Mouse (Mus musculus) monocyte, adult 59 days (primary cell): ENCODE results near the gene Gm45208. TPM values are rescaled to one million over a fixed set of nuclear protein-coding genes. Genes with fewer than 3 reads are reported as not detected.

ENCODE experiments used
- total RNA-seq, 2 experiments: library from RNA; stranded (reverse); gene quantifications; one replicate each; pipeline ENCODE4 v1.2.4; 2023

Gm45208 gene
- not detected for total RNA-seq

GRCm38 (mm10) chrX:7721514-7722281 lies at the start of gene Gm45208:
TSS of gene Gm45208 (plus strand) at chrX:7722245.

GRCm38 (mm10) chrX:7680864-7681263 lies 41.2 kb upstream of the Gm45208 start, which contains the start of gene Magix:
TSS of gene Magix (minus strand) at chrX:7681251.

GRCm38 (mm10) chrX:7696954-7697381 lies 25.1 kb upstream of the Gm45208 start, which contains the start of gene Gpkow:
TSS of gene Gpkow (plus strand) at chrX:7697131.

GRCm38 (mm10) chrX:7714135-7714899 lies 7.7 kb upstream of the Gm45208 start, which contains the start of gene Wdr45:
TSS of gene Wdr45 (plus strand) at chrX:7714333.

GRCm38 (mm10) chrX:7728215-7728921 lies 6.3 kb downstream of the Gm45208 start, which contains the start of gene Praf2:
TSS of gene Praf2 (plus strand) at chrX:7728439.

GRCm38 (mm10) chrX:7750432-7751116 lies 28.5 kb downstream of the Gm45208 start, which contains the start of gene Ccdc120:
TSS of gene Ccdc120 (minus strand) at chrX:7750905.

GRCm38 (mm10) chrX:7762137-7762920 lies 40.3 kb downstream of the Gm45208 start, which contains the start of gene Tfe3:
TSS of gene Tfe3 (plus strand) at chrX:7762560.

Other genes with a start within 250 kb of the Gm45208 start
- not detected for gene Foxp3, start 148.6 kb upstream of the Gm45208 start, total RNA-seq
- gene Ppp1r3f, start 148.0 kb upstream of the Gm45208 start, total RNA-seq, result 1 to 10 TPM; 1.6 to 2.0 TPM
- gene Ccdc22, start 116.7 kb upstream of the Gm45208 start, total RNA-seq, result 10 to 100 TPM; 23.4 to 28.8 TPM
- under 1 TPM; 0.47 to 0.49 TPM for gene Cacna1f, start 115.2 kb upstream of the Gm45208 start, total RNA-seq
- 1 to 10 TPM in 1 of 2 experiments, not detected in 1; 1.0 TPM for gene Syp, start 83.8 kb upstream of the Gm45208 start, total RNA-seq
- gene Prickle3, start 65.0 kb upstream of the Gm45208 start, total RNA-seq, result 10 to 100 TPM; 22.3 to 26.5 TPM
- gene Plp2, start 50.9 kb upstream of the Gm45208 start, total RNA-seq, result 10 to 100 TPM; 78.2 to 91.8 TPM
- not detected for gene Magix, start 41.0 kb upstream of the Gm45208 start, total RNA-seq
- 10 to 100 TPM; 38.6 to 45.8 TPM for gene Gpkow, start 25.1 kb upstream of the Gm45208 start, total RNA-seq
- gene Wdr45, start 7.9 kb upstream of the Gm45208 start, total RNA-seq, result 10 to 100 TPM; 42.0 to 42.8 TPM
- gene Praf2, start 6.2 kb downstream of the Gm45208 start, total RNA-seq, result 10 to 100 TPM in 1 of 2 experiments, 1 to 10 TPM in 1; 8.2 to 10.6 TPM
- not detected for gene Ccdc120, start 28.7 kb downstream of the Gm45208 start, total RNA-seq
- 100 to 1,000 TPM; 109 to 115 TPM for gene Tfe3, start 40.3 kb downstream of the Gm45208 start, total RNA-seq
- gene Gripap1, start 67.5 kb downstream of the Gm45208 start, total RNA-seq, result 100 to 1,000 TPM; 114 to 122 TPM
- 1 to 10 TPM; 2.0 to 5.9 TPM for gene Kcnd1, start 100.0 kb downstream of the Gm45208 start, total RNA-seq
- gene Otud5, start 119.1 kb downstream of the Gm45208 start, total RNA-seq, result 100 to 1,000 TPM; 147 to 152 TPM
- gene Pim2, start 156.0 kb downstream of the Gm45208 start, total RNA-seq, result 1 to 10 TPM; 7.1 to 7.2 TPM
- gene Slc35a2, start 161.8 kb downstream of the Gm45208 start, total RNA-seq, result 10 to 100 TPM; 30.2 to 34.2 TPM
- 10 to 100 TPM; 40.6 to 46.7 TPM for gene Pqbp1, start 177.0 kb downstream of the Gm45208 start, total RNA-seq
- 10 to 100 TPM; 28.4 to 31.2 TPM for gene Timm17b, start 177.1 kb downstream of the Gm45208 start, total RNA-seq
- not detected for gene Gm10491, start 185.6 kb downstream of the Gm45208 start, total RNA-seq
- gene Gm10490, start 187.3 kb downstream of the Gm45208 start, total RNA-seq, result not detected
- not detected for gene Pcsk1n, start 197.6 kb downstream of the Gm45208 start, total RNA-seq
- gene Eras, start 206.4 kb downstream of the Gm45208 start, total RNA-seq, result not detected
- gene Hdac6, start 225.6 kb downstream of the Gm45208 start, total RNA-seq, result 10 to 100 TPM in 1 of 2 experiments, 1 to 10 TPM in 1; 8.1 to 11.2 TPM